ENCODE assay signal across 9 mouse cellular contexts in the genomic region with DNA sequence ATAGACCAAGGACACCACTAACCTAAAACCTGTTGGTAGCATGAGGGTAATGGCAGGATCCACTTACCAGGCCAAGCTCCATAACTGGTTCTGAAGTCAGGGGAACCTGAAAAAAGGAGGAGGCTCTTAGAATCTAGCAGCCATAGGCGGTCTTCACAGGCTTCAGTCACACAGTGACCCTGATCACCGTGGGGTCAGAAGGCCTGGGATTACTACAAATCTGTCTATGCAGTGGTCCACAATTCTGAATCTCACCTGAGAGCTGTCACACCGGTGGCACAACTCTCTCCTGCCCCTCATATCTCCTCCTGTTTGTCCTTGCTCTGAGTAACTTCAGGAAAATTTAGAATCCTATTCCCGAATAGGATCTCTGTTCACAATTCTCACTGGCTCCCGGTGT. TPM values are rescaled to one million over a fixed set of nuclear protein-coding genes. Genes with fewer than 3 reads are reported as not detected.
DNase-seq lines count a peak whose midpoint lies in the region; ATAC-seq and TF ChIP-seq lines count a peak whose summit lies in the region.
"Had no signal": no experiment of that assay in that cellular context is flagged by ENCODE, and none has a peak within 500 bp of the region (broad histone marks: within the 10 kb centered on the region; RNA-seq: fewer than 3 reads in every experiment).

No protein-coding gene starts in this region.

- H3K36me3 ChIP-seq in embryonic facial prominence, embryonic 15.5 days = peaks cover 24% of the 10 kb centered on the region
- peaks cover 36% of the 10 kb centered on the region for H3K36me3 ChIP-seq in limb, embryonic 13.5 days
- H3K36me3 ChIP-seq in stomach, embryonic 15.5 days = peaks cover 3% of the 10 kb centered on the region; the same call in 1 of the 2 replicates

- H3K4me1 ChIP-seq in embryonic facial prominence, embryonic 15.5 days = peaks cover 6% of the 10 kb centered on the region; the same call in 1 of the 2 replicates
- H3K4me1 ChIP-seq in limb, embryonic 13.5 days = peaks cover 10% of the 10 kb centered on the region
- H3K4me1 ChIP-seq in stomach, embryonic 15.5 days = 0 out of 2 replicates have a peak, but pooled peaks cover 4% of the 10 kb centered on the region

- 51% methylated on average over 5 of the region's 5 CpGs for WGBS in embryonic facial prominence, embryonic 15.5 days
- WGBS in limb, embryonic 13.5 days = 57% methylated on average over 5 of the region's 5 CpGs
- 42% methylated on average over 5 of the region's 5 CpGs for WGBS in stomach, embryonic 15.5 days

- intact Hi-C loops in gastrocnemius, adult 2 months (cut with DNase I) = loop anchor here (1.0 kb wide), 1 partner anchor 56 kb away; no protein-coding TSS in a partner anchor
- intact Hi-C loops in gastrocnemius, postnatal 14 days (cut with DNase I; ENCODE audit: low total_unique reads) = no loop called here

- H3K27ac ChIP-seq in gastrocnemius, adult 2 months = peak overlapping the region; percentile 84
- peak overlapping the region; percentile 44; the same call in 1 of the 2 replicates for H3K27ac ChIP-seq in embryonic facial prominence, embryonic 15.5 days (replicated peaks)
- H3K27ac ChIP-seq in limb, embryonic 13.5 days = peak overlapping the region; percentile 61; the same call in 1 of the 2 replicates
- no peak overlapping the region for H3K27ac ChIP-seq in stomach, embryonic 15.5 days

- peak overlapping the region; percentile 54 for H3K4me2 ChIP-seq in embryonic facial prominence, embryonic 15.5 days (replicated peaks)
- H3K4me2 ChIP-seq in limb, embryonic 13.5 days (replicated peaks) = peak overlapping the region; percentile 76
- H3K4me2 ChIP-seq in stomach, embryonic 15.5 days = peak overlapping the region; percentile 62

- peak overlapping the region; percentile 54 for H3K9ac ChIP-seq in embryonic facial prominence, embryonic 15.5 days
- peak overlapping the region; percentile 77 for H3K9ac ChIP-seq in limb, embryonic 13.5 days
- H3K9ac ChIP-seq in stomach, embryonic 15.5 days = peak overlapping the region; percentile 58

- no peak for ATAC-seq in embryonic facial prominence, embryonic 15.5 days (ENCODE audit: insufficient number of reproducible peaks, low FRiP score, low TSS enrichment, low read depth)
- peak; percentile 15; the same call in 1 of the 2 replicates for ATAC-seq in limb, embryonic 13.5 days (ENCODE audit: low FRiP score, low read depth)
- no peak for ATAC-seq in stomach, embryonic 15.5 days (ENCODE audit: insufficient read depth, low FRiP score, low read depth)
- no peak for ATAC-seq in erythroid progenitor cell, adult 5-6 weeks (replicated peaks; ENCODE audit: low FRiP score, poor library complexity, severe bottlenecking)

- no peak for DNase-seq in gastrocnemius, adult 2 months
- no peak for DNase-seq in gastrocnemius, postnatal 14 days
- peak; percentile 9 for DNase-seq in 416B (ENCODE audit: low read depth)
- DNase-seq in thymus, postnatal 25 days = no peak

- H3K9me3 ChIP-seq in embryonic facial prominence, embryonic 15.5 days (replicated peaks) = 0 out of 2 replicates have a peak, but pooled peaks cover 4% of the 10 kb centered on the region
- H3K9me3 ChIP-seq in limb, embryonic 13.5 days = no peaks in the 10 kb centered on the region
- no peaks in the 10 kb centered on the region for H3K9me3 ChIP-seq in stomach, embryonic 15.5 days

- no peaks in the 10 kb centered on the region for H3K27me3 ChIP-seq in embryonic facial prominence, embryonic 15.5 days
- no peaks in the 10 kb centered on the region for H3K27me3 ChIP-seq in limb, embryonic 13.5 days
- no peaks in the 10 kb centered on the region for H3K27me3 ChIP-seq in stomach, embryonic 15.5 days (replicated peaks)

- TF ChIP-seq CTCF in gastrocnemius, adult 2 months (IDR thresholded peaks at IDR 0.05) = no peak

- H3K4me3 ChIP-seq in gastrocnemius, adult 2 months = peak overlapping the region; percentile 86
- peak overlapping the region; percentile 65 for H3K4me3 ChIP-seq in embryonic facial prominence, embryonic 15.5 days (replicated peaks)
- peak overlapping the region; percentile 60 for H3K4me3 ChIP-seq in limb, embryonic 13.5 days
- H3K4me3 ChIP-seq in stomach, embryonic 15.5 days (replicated peaks) = peak overlapping the region; percentile 64

RNA-seq across cellular contexts. Expression of gene Zfp551, which starts 0.8 kb away (rescaled TPM):
- 1 to 10 TPM; 1.6 to 2.2 TPM for total RNA-seq in gastrocnemius, adult 2 months (2021)
- 1 to 10 TPM; 1.6 to 2.0 TPM for total RNA-seq in gastrocnemius, postnatal 14 days (2021)
- 5.1 and 5.2 TPM in 2 replicates for polyA plus RNA-seq in embryonic facial prominence, embryonic 15.5 days (2015; fragmentation: Nextera tagmentation; extraction: Ambion mirVana)
- polyA plus RNA-seq in limb, embryonic 13.5 days (2015; fragmentation: Nextera tagmentation; extraction: Ambion mirVana) = 5.5 and 6.3 TPM in 2 replicates
- polyA plus RNA-seq in stomach, embryonic 15.5 days (2015; fragmentation: Nextera tagmentation; extraction: Ambion mirVana) = 3.8 and 4.0 TPM in 2 replicates
- not detected in 2 replicates for total RNA-seq in erythroid progenitor cell, adult 5-6 weeks (2015; ENCODE audit: low replicate concordance)
- not detected in 2 replicates for total RNA-seq in erythroid progenitor cell, adult 5-6 weeks (2017; ENCODE audit: low replicate concordance)

RNA-seq across cellular contexts. Expression of gene Vmn1r84, which starts 52.7 kb away (rescaled TPM):
- total RNA-seq in gastrocnemius, adult 2 months (2021) = not detected
- not detected for total RNA-seq in gastrocnemius, postnatal 14 days (2021)
- 0.07 TPM in 1 of 2 replicates, not detected in the other for polyA plus RNA-seq in embryonic facial prominence, embryonic 15.5 days (2015; fragmentation: Nextera tagmentation; extraction: Ambion mirVana)
- 0.04 and 0.05 TPM in 2 replicates for polyA plus RNA-seq in limb, embryonic 13.5 days (2015; fragmentation: Nextera tagmentation; extraction: Ambion mirVana)
- polyA plus RNA-seq in stomach, embryonic 15.5 days (2015; fragmentation: Nextera tagmentation; extraction: Ambion mirVana) = not detected in 2 replicates
- total RNA-seq in erythroid progenitor cell, adult 5-6 weeks (2015; ENCODE audit: low replicate concordance) = not detected in 2 replicates
- total RNA-seq in erythroid progenitor cell, adult 5-6 weeks (2017; ENCODE audit: low replicate concordance) = not detected in 2 replicates
- total RNA-seq: layer of hippocampus, postnatal 25 days had no signal

RNA-seq across cellular contexts. Expression of gene Zfp606, which starts 56.4 kb away (rescaled TPM):
- 1 to 10 TPM; 4.9 to 6.4 TPM for total RNA-seq in gastrocnemius, adult 2 months (2021)
- 1 to 10 TPM; 5.2 to 5.5 TPM for total RNA-seq in gastrocnemius, postnatal 14 days (2021)
- polyA plus RNA-seq in embryonic facial prominence, embryonic 15.5 days (2015; fragmentation: Nextera tagmentation; extraction: Ambion mirVana) = 18.2 and 18.6 TPM in 2 replicates
- 26.0 and 29.8 TPM in 2 replicates for polyA plus RNA-seq in limb, embryonic 13.5 days (2015; fragmentation: Nextera tagmentation; extraction: Ambion mirVana)
- polyA plus RNA-seq in stomach, embryonic 15.5 days (2015; fragmentation: Nextera tagmentation; extraction: Ambion mirVana) = 17.5 and 17.7 TPM in 2 replicates
- 4.0 TPM in 1 of 2 replicates, not detected in the other for total RNA-seq in erythroid progenitor cell, adult 5-6 weeks (2015; ENCODE audit: low replicate concordance)
- total RNA-seq in erythroid progenitor cell, adult 5-6 weeks (2017; ENCODE audit: low replicate concordance) = 1.8 TPM in 1 of 2 replicates, not detected in the other
